Mouse (Mus musculus) cerebellum, adult 11 months (tissue): Measurements from ENCODE around the gene Mllt10.

Source experiments
- DNase-seq: peaks from one replicate; pipeline ENCODE4 v3.0.0; 2022

Mllt10 gene

GRCm38 (mm10) chr2:18094319-18094718 lies 39.3 kb downstream of the Mllt10 start:
- DNase-seq, result no peak

DNA sequence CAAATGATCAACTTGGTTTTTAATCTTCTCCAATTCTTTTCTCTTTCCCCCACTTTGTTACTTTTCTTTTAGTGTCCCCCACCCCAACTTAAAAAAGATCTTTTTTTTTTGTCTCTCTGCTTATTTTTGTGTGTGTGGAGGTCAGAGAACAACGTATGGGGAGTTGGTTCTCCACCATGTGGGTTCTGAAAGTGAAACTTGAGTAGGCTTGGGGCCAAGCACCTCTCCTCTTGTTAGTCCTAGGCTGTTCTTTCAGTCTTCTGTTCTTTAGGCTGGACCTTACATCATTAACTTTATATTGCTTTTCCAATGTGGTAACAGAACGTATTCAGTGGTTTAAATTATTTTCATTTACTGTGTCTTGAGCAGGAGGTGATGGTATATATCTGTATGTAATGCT lies 40.8 kb downstream of the Mllt10 start:
- no peak for DNase-seq

GRCm38 (mm10) chr2:18100914-18101313 lies 45.9 kb downstream of the Mllt10 start:
- DNase-seq, result no peak

DNA sequence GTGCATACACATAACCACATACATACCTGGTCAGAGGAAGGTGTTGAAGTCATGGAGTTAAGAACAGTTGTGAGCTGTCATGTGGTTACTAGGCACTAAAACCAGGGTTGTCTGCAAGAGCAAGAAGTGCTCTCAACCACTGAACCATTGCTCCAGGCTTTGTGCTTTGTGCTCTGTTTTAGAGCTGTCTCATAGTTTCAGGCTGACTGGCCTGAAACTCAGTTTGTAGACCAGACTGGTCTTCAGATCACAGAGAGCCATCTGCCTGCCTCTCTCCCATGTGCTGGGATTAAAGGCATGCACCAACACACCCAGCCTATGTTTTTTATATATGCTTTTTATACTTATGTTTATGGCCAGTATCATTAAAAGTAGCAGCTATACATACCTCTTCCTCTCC lies 52.5 kb downstream of the Mllt10 start:
- no peak for DNase-seq

DNA sequence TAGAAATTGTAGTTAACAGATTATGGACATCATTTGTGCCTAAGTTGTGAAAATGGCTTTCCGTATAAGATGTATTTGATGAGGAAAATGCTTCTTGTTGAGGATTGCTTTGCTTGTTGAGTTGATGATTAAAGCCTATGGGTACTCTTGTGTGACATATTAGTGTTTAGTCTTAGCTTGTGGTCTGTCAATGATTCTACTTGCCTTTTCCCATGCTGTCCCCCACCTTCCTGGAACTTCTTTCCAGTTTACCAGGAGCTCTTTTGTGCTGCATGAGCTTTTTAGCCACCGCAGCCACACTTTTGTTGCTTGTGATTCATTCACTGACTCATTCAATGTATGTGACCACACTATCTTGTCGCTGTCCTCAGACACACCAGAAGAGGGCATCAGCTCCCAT lies 53.2 kb downstream of the Mllt10 start:
- no peak for DNase-seq

GRCm38 (mm10) chr2:18111411-18111810 lies 56.4 kb downstream of the Mllt10 start:
- DNase-seq, result peak; percentile 8

DNA sequence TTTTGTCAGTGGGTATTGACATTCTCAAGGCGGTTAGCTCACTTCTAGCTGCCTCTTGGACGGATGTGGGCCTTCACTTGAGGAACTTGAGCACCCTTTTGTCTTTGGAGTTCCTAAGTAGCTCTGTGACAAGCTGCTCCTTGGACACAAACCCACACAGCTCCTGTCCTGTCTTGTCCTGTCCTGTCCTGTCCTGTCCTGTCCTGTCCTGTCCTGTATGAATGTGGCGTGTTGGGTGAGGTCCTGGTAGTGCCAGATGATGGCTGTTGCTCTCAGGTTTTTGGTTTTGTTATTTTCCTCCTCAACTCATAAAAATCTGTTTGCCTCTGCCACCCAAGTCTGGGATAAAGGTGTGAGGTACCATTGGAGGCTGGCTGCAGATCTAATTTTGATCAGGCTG lies 61.4 kb downstream of the Mllt10 start:
- no peak for DNase-seq

- DNase-seq, result no peak
These were observed 83.1 kb downstream of the Mllt10 start for GRCm38 (mm10) chr2:18138131-18138530.

- no peak for DNase-seq
These were observed 84.6 kb downstream of the Mllt10 start for GRCm38 (mm10) chr2:18139646-18140045.

DNA sequence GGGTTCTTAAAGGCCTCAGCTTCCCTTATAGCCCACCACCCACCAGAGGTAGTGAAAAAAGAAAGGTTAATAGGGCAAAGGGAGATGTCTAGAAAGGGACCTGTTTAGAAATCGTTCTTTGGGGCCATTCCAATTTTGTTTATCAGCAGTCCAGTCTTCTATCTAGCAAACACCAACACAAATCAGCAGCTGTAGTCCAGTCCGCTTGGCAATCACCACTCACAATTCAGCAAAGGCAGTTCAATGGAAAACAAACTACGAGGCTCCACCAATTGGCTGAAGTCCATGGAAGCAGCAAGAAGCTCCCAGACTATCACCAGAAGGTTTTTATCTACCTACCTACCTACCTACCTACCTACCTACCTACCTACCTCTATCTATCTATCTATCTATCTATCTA lies 101.1 kb downstream of the Mllt10 start:
- DNase-seq, result no peak

- no peak for DNase-seq
These were observed 104.4 kb downstream of the Mllt10 start for GRCm38 (mm10) chr2:18159426-18159825.

DNA sequence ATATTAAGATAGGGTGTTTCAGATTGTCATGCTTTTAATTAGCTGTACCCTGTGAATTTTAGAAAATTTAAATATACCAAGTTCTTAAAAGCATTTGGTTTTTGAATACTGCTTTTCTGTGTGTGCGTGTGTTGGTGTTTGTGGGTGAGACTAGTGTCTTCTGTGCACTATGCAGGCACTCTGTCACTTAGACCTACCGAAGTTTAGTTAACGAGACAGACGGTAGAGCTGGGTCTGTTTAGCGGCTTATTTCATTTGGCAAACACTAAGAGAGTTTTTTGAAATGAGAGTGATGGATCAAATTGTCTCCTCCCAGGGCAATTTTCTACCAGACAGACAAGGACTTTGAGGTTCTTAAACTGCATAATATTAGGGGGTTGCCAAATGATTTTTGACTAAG lies 106.0 kb downstream of the Mllt10 start:
- no peak for DNase-seq

DNA sequence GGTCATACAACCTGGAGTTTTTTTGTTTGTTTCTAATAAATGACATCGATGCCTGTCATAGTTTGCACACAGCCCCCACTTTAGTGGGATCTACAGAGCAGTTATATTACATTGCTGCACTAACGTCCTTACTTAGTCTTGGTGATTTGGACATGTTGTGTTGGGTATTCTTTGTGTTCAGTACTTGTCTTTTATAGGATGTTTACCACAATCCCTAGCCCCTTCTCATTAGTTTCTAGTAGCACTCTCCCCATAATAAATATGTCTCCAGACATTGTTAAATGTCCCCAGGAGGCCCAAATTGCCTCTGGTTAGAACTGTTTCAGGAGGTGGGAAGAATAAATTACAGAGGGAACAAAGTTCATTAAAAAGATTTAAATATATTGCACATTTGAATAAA lies 110.5 kb downstream of the Mllt10 start:
- no peak for DNase-seq

GRCm38 (mm10) chr2:18169174-18169948 lies 114.3 kb downstream of the Mllt10 start:
- DNase-seq, result no peak

GRCm38 (mm10) chr2:18175234-18175633 lies 120.2 kb downstream of the Mllt10 start:
- no peak for DNase-seq

DNA sequence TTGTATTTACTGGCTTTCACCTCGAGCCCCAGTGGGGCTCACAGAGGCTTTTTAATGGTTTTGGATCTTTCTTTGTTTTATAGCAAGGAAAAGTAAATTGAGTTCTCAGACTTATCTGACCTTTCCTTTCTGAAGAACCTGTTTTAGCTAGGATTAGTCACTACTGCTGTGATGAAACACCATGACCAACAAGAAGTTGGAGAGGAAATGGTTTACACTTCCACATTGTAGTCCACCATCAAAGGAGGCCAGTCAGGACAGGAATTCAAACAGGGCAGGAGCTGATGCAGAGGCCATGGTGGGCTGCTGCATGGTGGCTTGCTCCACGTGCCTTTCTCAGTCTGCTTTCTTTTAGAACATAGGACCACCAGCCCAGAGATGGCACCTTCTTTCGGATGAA lies 121.2 kb downstream of the Mllt10 start:
- no peak for DNase-seq

- DNase-seq, result no peak
These were observed 125.3 kb downstream of the Mllt10 start for GRCm38 (mm10) chr2:18180323-18180722.

DNA sequence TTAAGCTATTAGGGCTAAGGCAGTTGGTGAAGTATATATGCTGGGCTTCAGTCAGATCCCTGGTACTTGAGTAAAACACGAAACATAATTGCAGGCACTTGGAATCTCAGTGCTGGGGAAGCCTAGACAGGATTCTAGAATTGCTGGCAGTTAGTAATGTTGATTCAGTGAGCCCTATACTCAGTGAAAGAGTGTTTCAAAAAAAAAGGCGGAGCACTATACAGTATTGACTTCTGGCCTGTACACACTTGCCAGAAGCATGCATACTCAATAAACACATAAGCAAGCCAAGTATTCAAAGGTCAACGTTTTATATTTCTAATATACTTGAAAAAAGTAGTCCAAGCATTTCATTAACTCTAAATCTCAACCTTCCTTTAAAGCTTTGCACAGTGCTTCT lies 126.6 kb downstream of the Mllt10 start:
- no peak for DNase-seq

GRCm38 (mm10) chr2:18183079-18183478 lies 128.0 kb downstream of the Mllt10 start:
- no peak for DNase-seq

GRCm38 (mm10) chr2:18188367-18188766 lies 133.3 kb downstream of the Mllt10 start:
- no peak for DNase-seq

GRCm38 (mm10) chr2:18195285-18195684 lies 140.2 kb downstream of the Mllt10 start:
- DNase-seq, result no peak

- no peak for DNase-seq
These were observed 140.8 kb downstream of the Mllt10 start for GRCm38 (mm10) chr2:18195691-18196396.

GRCm38 (mm10) chr2:18201820-18202462 lies 146.9 kb downstream of the Mllt10 start:
- DNase-seq, result no peak

DNA sequence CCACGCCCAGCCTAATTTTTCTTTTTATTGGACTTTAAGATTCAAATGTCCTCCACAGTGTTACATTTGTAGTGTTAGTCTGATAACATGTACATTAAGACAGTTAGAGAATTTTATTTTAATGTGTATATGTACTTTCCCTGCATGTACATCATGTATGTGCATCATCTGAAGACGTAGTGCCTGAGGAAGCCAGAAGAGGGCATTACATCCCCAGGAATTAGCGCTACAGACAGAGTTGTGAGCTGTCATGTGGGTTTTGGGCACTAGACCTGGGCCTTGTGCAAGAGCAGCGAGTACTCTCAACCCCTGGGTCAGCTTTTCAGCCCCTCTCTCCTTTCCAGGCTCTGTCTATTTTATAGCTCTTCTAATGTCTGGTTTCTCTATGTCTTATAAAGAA lies 147.9 kb downstream of the Mllt10 start:
- DNase-seq, result no peak
